Mouse (Mus musculus): ENCODE results near the gene Ofd1. TPM values are rescaled to one million over a fixed set of nuclear protein-coding genes. Genes with fewer than 3 reads are reported as not detected.

The Ofd1 gene
- polyA plus RNA-seq, 1 experiment from 2014 or later, result 8.3 TPM

- no peak overlapping the region for H3K4me2 ChIP-seq (ENCODE audit: low read depth, low read length)
- no peaks in the 10 kb centered on the region for H3K27me3 ChIP-seq (ENCODE audit: control insufficient read depth, insufficient read depth, low read length)
- no peaks in the 10 kb centered on the region for H3K9me3 ChIP-seq (ENCODE audit: control insufficient read depth, low read length)
- peak; percentile 74; the same call in 1 of the 2 replicates for ATAC-seq (ENCODE audit: low read depth)
- H3K4me3 ChIP-seq (ENCODE audit: low read depth, low read length), result no peak overlapping the region
- WGBS, result 26% methylated on average over 6 of the region's 6 CpGs
- no peaks in the 10 kb centered on the region for H3K4me1 ChIP-seq (ENCODE audit: control insufficient read depth, insufficient read depth, low read length)
- H3K36me3 ChIP-seq (ENCODE audit: control insufficient read depth, insufficient read depth, low read length), result no peaks in the 10 kb centered on the region
- H3K9ac ChIP-seq (replicated peaks; ENCODE audit: low read depth, low read length), result no peak overlapping the region
- no peak overlapping the region for H3K27ac ChIP-seq (ENCODE audit: low read depth, low read length)
Observed at GRCm38 (mm10) chrX:166351790-166352189, 88.7 kb downstream of the Ofd1 start.

GRCm38 (mm10) chrX:166348634-166349033 is 91.9 kb downstream of the Ofd1 start:
- no peaks in the 10 kb centered on the region for H3K9me3 ChIP-seq (ENCODE audit: control insufficient read depth, low read length)
- WGBS, result 57% methylated on average over 4 of the region's 4 CpGs
- ATAC-seq (ENCODE audit: low read depth), result no peak
- no peaks in the 10 kb centered on the region for H3K4me1 ChIP-seq (ENCODE audit: control insufficient read depth, insufficient read depth, low read length)
- H3K36me3 ChIP-seq (ENCODE audit: control insufficient read depth, insufficient read depth, low read length), result no peaks in the 10 kb centered on the region
- H3K27ac ChIP-seq (ENCODE audit: low read depth, low read length), result no peak overlapping the region
- H3K4me2 ChIP-seq (ENCODE audit: low read depth, low read length), result peak overlapping the region; percentile 48
- no peaks in the 10 kb centered on the region for H3K27me3 ChIP-seq (ENCODE audit: control insufficient read depth, insufficient read depth, low read length)
- peak overlapping the region; percentile 45 for H3K4me3 ChIP-seq (ENCODE audit: low read depth, low read length)
- no peak overlapping the region for H3K9ac ChIP-seq (replicated peaks; ENCODE audit: low read depth, low read length)

- ATAC-seq (ENCODE audit: low read depth), result no peak
- Histone ChIP-seq H3K4me2 (ENCODE audit: low read depth, low read length) (peak overlapping the region; percentile 48), H3K9ac (replicated peaks; ENCODE audit: low read depth, low read length) (no peak overlapping the region; the same call in 1 of the 2 replicates), H3K27ac (ENCODE audit: low read depth, low read length) (peak overlapping the region; percentile 40; the same call in 1 of the 2 replicates), H3K4me3 (ENCODE audit: low read depth, low read length) (peak overlapping the region; percentile 45), H3K27me3 (ENCODE audit: control insufficient read depth, insufficient read depth, low read length) (no peaks in the 10 kb centered on the region), H3K9me3 (ENCODE audit: control insufficient read depth, low read length) (no peaks in the 10 kb centered on the region), H3K4me1 (ENCODE audit: control insufficient read depth, insufficient read depth, low read length) (no peaks in the 10 kb centered on the region), H3K36me3 (ENCODE audit: control insufficient read depth, insufficient read depth, low read length) (no peaks in the 10 kb centered on the region)
- 45% methylated on average over 6 of the region's 6 CpGs for WGBS
Observed at GRCm38 (mm10) chrX:166348086-166348485, 92.4 kb downstream of the Ofd1 start.

- peak overlapping the region; percentile 58 for H3K9ac ChIP-seq (replicated peaks; ENCODE audit: low read depth, low read length)
- peak overlapping the region; percentile 48 for H3K4me2 ChIP-seq (ENCODE audit: low read depth, low read length)
- H3K27ac ChIP-seq (ENCODE audit: low read depth, low read length), result peak overlapping the region; percentile 91
- H3K4me3 ChIP-seq (ENCODE audit: low read depth, low read length), result peak overlapping the region; percentile 45
- WGBS, result 20% methylated on average over 10 of the region's 10 CpGs
- H3K9me3 ChIP-seq (ENCODE audit: control insufficient read depth, low read length), result no peaks in the 10 kb centered on the region
- H3K27me3 ChIP-seq (ENCODE audit: control insufficient read depth, insufficient read depth, low read length), result no peaks in the 10 kb centered on the region
- H3K36me3 ChIP-seq (ENCODE audit: control insufficient read depth, insufficient read depth, low read length), result no peaks in the 10 kb centered on the region
- no peaks in the 10 kb centered on the region for H3K4me1 ChIP-seq (ENCODE audit: control insufficient read depth, insufficient read depth, low read length)
- ATAC-seq (ENCODE audit: low read depth), result peak; percentile 94
Observed at GRCm38 (mm10) chrX:166344228-166345015, 96.1 kb downstream of the Ofd1 start.

GRCm38 (mm10) chrX:166341795-166342194 is 98.7 kb downstream of the Ofd1 start:
- H3K27ac ChIP-seq (ENCODE audit: low read depth, low read length), result no peak overlapping the region
- H3K4me2 ChIP-seq (ENCODE audit: low read depth, low read length), result no peak overlapping the region
- H3K4me3 ChIP-seq (ENCODE audit: low read depth, low read length), result no peak overlapping the region
- no peaks in the 10 kb centered on the region for H3K4me1 ChIP-seq (ENCODE audit: control insufficient read depth, insufficient read depth, low read length)
- H3K27me3 ChIP-seq (ENCODE audit: control insufficient read depth, insufficient read depth, low read length), result no peaks in the 10 kb centered on the region
- no peak for ATAC-seq (ENCODE audit: low read depth)
- H3K36me3 ChIP-seq (ENCODE audit: control insufficient read depth, insufficient read depth, low read length), result no peaks in the 10 kb centered on the region
- 86% methylated on average over 6 of the region's 6 CpGs for WGBS
- no peaks in the 10 kb centered on the region for H3K9me3 ChIP-seq (ENCODE audit: control insufficient read depth, low read length)
- H3K9ac ChIP-seq (replicated peaks; ENCODE audit: low read depth, low read length), result no peak overlapping the region

Other genes with a start within 250 kb of the Ofd1 start
- 263 and 279 TPM in 2 replicates for gene Gpm6b, start 201.8 kb downstream of the Ofd1 start, polyA plus RNA-seq (2014; fragmentation: Nextera tagmentation; extraction: Ambion mirVana)
- 80.8 and 85.1 TPM in 2 replicates for gene Trappc2, start 130 bp downstream of the Ofd1 start, polyA plus RNA-seq (2014; fragmentation: Nextera tagmentation; extraction: Ambion mirVana)
- gene Rab9, start 39.2 kb upstream of the Ofd1 start, polyA plus RNA-seq (2014; fragmentation: Nextera tagmentation; extraction: Ambion mirVana), result 63.8 and 70.9 TPM in 2 replicates
- gene Tceanc, start 77.9 kb upstream of the Ofd1 start, polyA plus RNA-seq (2014; fragmentation: Nextera tagmentation; extraction: Ambion mirVana), result 5.9 and 6.7 TPM in 2 replicates
- gene Egfl6, start 145.0 kb upstream of the Ofd1 start, polyA plus RNA-seq (2014; fragmentation: Nextera tagmentation; extraction: Ambion mirVana), result 5.3 and 6.3 TPM in 2 replicates